Mouse (Mus musculus) heart, adult 2 months (tissue): Measurements from ENCODE around the gene Smtnl1. TPM values are rescaled to one million over a fixed set of nuclear protein-coding genes. Genes with fewer than 3 reads are reported as not detected.

ENCODE experiments used
- DNase-seq, 2 experiments: peaks; one replicate each; pipeline ENCODE4 v3.0.0; 2021
- H3K27ac ChIP-seq: fragments of 200-600 bp; 2 replicates; pipeline ENCODE4 v1.8.1; 2022
- H3K27me3 ChIP-seq: fragments of 200-500 bp; 2 replicates; pipeline ENCODE4 v1.6.1; 2012; ENCODE audit warnings: mild to moderate bottlenecking, low read length, inconsistent platforms, mixed read lengths; ENCODE audit not compliant: control insufficient read depth, insufficient read depth
- H3K36me3 ChIP-seq: fragments of 200-500 bp; 2 replicates; pipeline ENCODE4 v1.6.1; 2012; ENCODE audit warnings: low read length, inconsistent platforms; ENCODE audit not compliant: control insufficient read depth, insufficient read depth
- H3K4me1 ChIP-seq: fragments of 200-500 bp; 2 replicates; pipeline ENCODE4 v1.6.1; 2011; ENCODE audit warnings: low read length; ENCODE audit not compliant: control insufficient read depth, insufficient read depth
- H3K4me3 ChIP-seq: fragments of 200-600 bp; 2 replicates; pipeline ENCODE4 v1.8.1; 2022
- H3K79me2 ChIP-seq: fragments of 200-500 bp; replicated peaks from 2 replicates; pipeline ENCODE4 v1.6.1; 2012; ENCODE audit warnings: mild to moderate bottlenecking, inconsistent platforms, low read length, moderate library complexity, mixed read lengths; ENCODE audit not compliant: control insufficient read depth, insufficient read depth
- H3K9ac ChIP-seq: fragments of 200-500 bp; 2 replicates; pipeline ENCODE4 v1.6.1; 2012; ENCODE audit warnings: low read depth, mild to moderate bottlenecking, control low read depth, inconsistent platforms, low read length, mixed read lengths
- CTCF ChIP-seq: fragments of 200-600 bp; IDR thresholded peaks from 2 replicates; pipeline ENCODE4 v1.8.1; 2022; ENCODE audit warnings: antibody characterized with exemption, mild to moderate bottlenecking, moderate library complexity
- EP300 ChIP-seq: fragments of 200-500 bp; IDR thresholded peaks from 2 replicates; pipeline ENCODE4 v1.6.1; 2011; ENCODE audit warnings: low read depth, low read length, control low read depth; ENCODE audit not compliant: insufficient read depth
- POLR2A ChIP-seq: fragments of 200-500 bp; IDR thresholded peaks from 2 replicates; pipeline ENCODE4 v1.6.1; 2011; ENCODE audit warnings: mild to moderate bottlenecking, low read depth, low read length, control low read depth; ENCODE audit not compliant: insufficient read depth
- WGBS: fragments of 180-500 bp; shearing (Covaris S2); methylation state at CpG from one replicate; pipeline ENCODE4 v1.1.7; 2018; 5-methylcytosine and 5-hydroxymethylcytosine counted together
- intact Hi-C: fragments of 180-260 bp; cut with DNase I; formaldehyde crosslinking; loops from one replicate; pipeline ENCODE4 v1.15.1; 2025
- polyA plus RNA-seq: library from polyadenylated mRNA; depleted of rRNA; stranded (reverse); fragments of >200 nt; gene quantifications from 2 replicates; pipeline ENCODE4 v1.2.3, GENCODE M21; 2012
- total RNA-seq, 2 experiments: library from RNA; stranded (reverse); gene quantifications; 2 replicates each; pipeline ENCODE4 v1.2.3; 2021

Smtnl1 gene
- total and polyA plus RNA-seq, 3 experiments: not detected

DNA sequence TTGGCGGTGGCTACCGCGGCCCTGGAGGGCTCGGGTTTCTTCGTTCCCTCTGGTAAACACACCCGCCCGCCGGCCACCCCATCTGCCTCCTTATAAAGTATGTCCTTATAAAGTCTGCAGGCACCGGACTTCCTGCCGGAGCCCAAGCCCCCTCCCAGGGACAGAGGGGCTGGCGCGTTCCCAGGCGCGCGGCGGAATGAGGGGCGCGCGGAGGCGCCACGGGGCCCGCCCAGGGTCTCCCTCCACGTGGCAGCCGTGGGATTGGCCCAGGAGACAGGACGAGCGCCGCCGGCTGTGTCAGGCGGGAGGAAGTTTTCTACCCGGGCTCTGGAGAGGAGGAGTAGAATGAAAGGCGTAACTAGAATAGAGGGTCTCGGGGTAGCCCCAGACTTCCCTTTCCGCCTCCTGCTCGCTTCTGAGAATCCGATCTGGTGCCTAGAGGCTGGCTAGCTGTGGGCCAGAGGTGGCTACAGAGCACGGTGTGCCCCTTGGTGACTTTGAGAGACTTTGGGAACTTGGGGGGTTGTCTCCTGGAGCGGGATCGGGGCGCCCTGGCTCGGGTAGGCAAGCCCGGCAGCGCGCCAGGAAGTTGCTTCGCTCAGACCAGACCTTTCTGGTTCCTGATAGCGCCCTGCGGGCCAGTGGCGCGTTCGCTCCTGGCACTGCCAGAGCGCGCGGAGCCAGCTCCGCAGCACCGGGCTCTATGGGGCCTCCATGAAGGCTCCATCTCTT is 17.7 kb upstream of the Smtnl1 start:
- TF ChIP-seq POLR2A (0 out of 2 replicates have a peak, but pooled peaks have one; percentile 4), EP300 (no peak)
- WGBS: under 1% methylated on average over 54 of the region's 54 CpGs
- Histone ChIP-seq H3K4me1 (no peaks in the 10 kb centered on the region; the same call in 1 of the 2 replicates), H3K36me3 (no peaks in the 10 kb centered on the region), H3K9ac (peak overlapping the region; percentile 59), H3K27me3 (peaks cover 4% of the 10 kb centered on the region; the same call in 1 of the 2 replicates), H3K4me3 (peak overlapping the region; percentile 69), H3K79me2 (no peaks in the 10 kb centered on the region), H3K27ac (peak overlapping the region; percentile 68)
- intact Hi-C loops: no loop called here
- DNase-seq: peak; percentile 77 to 81

- 3% methylated on average over 47 of the region's 47 CpGs for WGBS
- intact Hi-C loops: no loop called here
Measured at GRCm38 (mm10) chr2:84838993-84839980, 16.8 kb upstream of the Smtnl1 start.

GRCm38 (mm10) chr2:84838593-84838949 is 16.1 kb upstream of the Smtnl1 start, which contains the start of gene Slc43a1:
Gene Slc43a1 (plus strand): TSS chr2:84838850.
- no peak for DNase-seq
- intact Hi-C loops: no loop called here
- peak within 1 kb of the TSS; percentile 59 for H3K9ac ChIP-seq
- no peak for TF ChIP-seq EP300
- TF ChIP-seq CTCF: no peak
- TF ChIP-seq POLR2A: no peak
- no peaks in the 10 kb centered on the region; the same call in 1 of the 2 replicates for H3K4me1 ChIP-seq
- H3K79me2 ChIP-seq: no peaks in the 10 kb centered on the region
- peak within 1 kb of the TSS; percentile 68 for H3K27ac ChIP-seq
- H3K4me3 ChIP-seq: peak within 1 kb of the TSS; percentile 69
- WGBS: 58% methylated on average over 10 of the region's 10 CpGs
- peaks cover 4% of the 10 kb centered on the region; the same call in 1 of the 2 replicates for H3K27me3 ChIP-seq
- H3K36me3 ChIP-seq: no peaks in the 10 kb centered on the region

More at GRCm38 (mm10) chr2:84838993-84839980, 16.8 kb upstream of the Smtnl1 start:
- no peaks in the 10 kb centered on the region for H3K79me2 ChIP-seq
- H3K4me3 ChIP-seq: peak overlapping the region; percentile 69
- peaks cover 4% of the 10 kb centered on the region; the same call in 1 of the 2 replicates for H3K27me3 ChIP-seq
- DNase-seq: peak; percentile 61 to 62
- H3K36me3 ChIP-seq: no peaks in the 10 kb centered on the region
- TF ChIP-seq EP300 (no peak), CTCF (no peak), POLR2A (peak; percentile 37; the same call in 1 of the 2 replicates)
- no peaks in the 10 kb centered on the region; the same call in 1 of the 2 replicates for H3K4me1 ChIP-seq
- H3K9ac ChIP-seq: peak overlapping the region; percentile 59
- peak overlapping the region; percentile 68 for H3K27ac ChIP-seq

DNA sequence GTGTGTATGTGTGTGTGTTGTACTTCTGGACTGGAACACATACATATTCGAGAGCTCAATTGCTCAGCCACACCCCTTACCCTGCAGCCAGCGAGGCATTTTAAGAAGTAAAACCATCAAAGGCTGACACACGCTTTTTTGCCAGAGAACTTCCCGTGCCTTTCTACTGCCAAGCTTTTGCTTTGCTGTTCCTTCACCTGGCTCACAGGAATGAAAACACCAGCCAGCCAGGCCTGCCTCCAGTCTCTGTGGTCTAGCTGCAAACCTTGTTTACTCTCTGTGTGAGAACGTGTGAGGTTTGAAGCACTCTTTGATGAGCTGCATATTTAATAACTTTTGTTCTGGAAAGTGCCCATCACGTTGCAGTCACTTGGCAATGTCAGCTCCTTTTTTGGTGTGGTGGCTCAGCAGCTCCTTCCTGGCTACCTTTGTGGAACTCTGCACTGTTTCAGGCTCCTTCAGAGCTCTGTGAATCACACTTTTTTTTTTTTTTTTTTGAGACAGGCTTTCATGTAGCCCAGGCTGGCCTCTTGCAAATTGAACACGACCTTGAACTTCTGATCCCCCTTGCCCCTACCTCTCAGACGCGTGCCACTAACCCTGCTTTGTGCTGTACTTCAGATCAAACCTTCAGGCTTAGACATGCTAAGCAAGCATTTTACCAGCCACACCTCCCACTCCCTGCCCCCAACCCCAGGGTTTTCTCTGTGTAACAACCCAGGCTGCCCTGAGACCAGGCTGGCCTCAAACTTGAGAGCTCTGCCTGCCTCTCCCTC is 15.6 kb upstream of the Smtnl1 start:
- Histone ChIP-seq H3K27ac (no peak overlapping the region), H3K4me3 (no peak overlapping the region), H3K79me2 (no peaks in the 10 kb centered on the region), H3K36me3 (no peaks in the 10 kb centered on the region), H3K9ac (no peak overlapping the region), H3K27me3 (peaks cover 4% of the 10 kb centered on the region; the same call in 1 of the 2 replicates), H3K4me1 (no peaks in the 10 kb centered on the region; the same call in 1 of the 2 replicates)
- TF ChIP-seq POLR2A (no peak), CTCF (no peak), EP300 (no peak)
- 69% methylated on average over 9 of the region's 9 CpGs for WGBS
- intact Hi-C loops: no loop called here
- DNase-seq: peak in 1 of 2 experiments; percentile 15

GRCm38 (mm10) chr2:84837107-84837506 is 14.7 kb upstream of the Smtnl1 start:
- H3K4me3 ChIP-seq: no peak overlapping the region
- peaks cover 4% of the 10 kb centered on the region; the same call in 1 of the 2 replicates for H3K27me3 ChIP-seq
- no peak for TF ChIP-seq POLR2A
- WGBS: 75% methylated on average over 8 of the region's 8 CpGs
- no peak overlapping the region for H3K9ac ChIP-seq
- no peaks in the 10 kb centered on the region for H3K79me2 ChIP-seq
- H3K27ac ChIP-seq: no peak overlapping the region
- intact Hi-C loops: no loop called here
- no peaks in the 10 kb centered on the region for H3K36me3 ChIP-seq
- no peak for DNase-seq
- H3K4me1 ChIP-seq: no peaks in the 10 kb centered on the region; the same call in none of the 2 replicates
